Mouse (Mus musculus) hindbrain, embryonic 11.5 days (tissue): Measurements from ENCODE around the gene Cenpm. TPM values are rescaled to one million over a fixed set of nuclear protein-coding genes. Genes with fewer than 3 reads are reported as not detected.

ENCODE experiments used
- ATAC-seq: fragments of 200-750 bp; cut with Nextera tagmentation; 2 replicates; pipeline ENCODE4 v1.8.0; 2017; ENCODE audit warnings: mild to moderate bottlenecking, moderate TSS enrichment, moderate library complexity; ENCODE audit not compliant: low FRiP score
- DNase-seq: peaks from one replicate; pipeline ENCODE4 v3.0.0-alpha.2; 2015; ENCODE audit warnings: low spot score
- H3K27ac ChIP-seq: fragments of 300-500 bp; sonication (generic); 2 replicates; pipeline ENCODE4 v1.5.1; 2014; ENCODE audit warnings: mild to moderate bottlenecking, low read depth, low read length
- H3K27me3 ChIP-seq: fragments of 300-500 bp; sonication (generic); 2 replicates; pipeline ENCODE4 v1.6.1; 2014; ENCODE audit warnings: mild to moderate bottlenecking, low read length, moderate library complexity, mixed read lengths; ENCODE audit not compliant: control insufficient read depth, insufficient read depth
- H3K36me3 ChIP-seq: fragments of 300-500 bp; sonication (generic); 2 replicates; pipeline ENCODE4 v1.6.1; 2014; ENCODE audit warnings: mild to moderate bottlenecking, low read length, moderate library complexity, mixed read lengths; ENCODE audit not compliant: control insufficient read depth, insufficient read depth
- H3K4me1 ChIP-seq: fragments of 300-500 bp; sonication (generic); replicated peaks from 2 replicates; pipeline ENCODE4 v1.6.1; 2014; ENCODE audit warnings: low read length, mixed read lengths; ENCODE audit not compliant: control insufficient read depth, insufficient read depth
- H3K4me2 ChIP-seq: fragments of 300-500 bp; sonication (generic); replicated peaks from 2 replicates; pipeline ENCODE4 v1.6.1; 2014; ENCODE audit warnings: mild to moderate bottlenecking, low read depth, low read length
- H3K4me3 ChIP-seq: fragments of 300-500 bp; sonication (generic); 2 replicates; pipeline ENCODE4 v1.5.1; 2014; ENCODE audit warnings: low read depth, low read length
- H3K9ac ChIP-seq: fragments of 300-500 bp; sonication (generic); 2 replicates; pipeline ENCODE4 v1.6.1; 2014; ENCODE audit warnings: low read depth, low read length
- H3K9me3 ChIP-seq: fragments of 300-500 bp; sonication (generic); 2 replicates; pipeline ENCODE4 v1.6.1; 2016; ENCODE audit warnings: low read length; ENCODE audit not compliant: control insufficient read depth
- WGBS: fragments of 180-500 bp; shearing (Covaris S2); extraction: QIAGEN DNeasy Blood & Tissue Kit; methylation state at CpG from one replicate; pipeline ENCODE4 v1.1.7; 2014; 5-methylcytosine and 5-hydroxymethylcytosine counted together
- polyA plus RNA-seq: library from polyadenylated mRNA; unstranded; fragments of >200 nt; fragmentation: Nextera tagmentation; extraction: Ambion mirVana; gene quantifications from 2 replicates; pipeline ENCODE4 v1.2.1, GENCODE M21; 2014

The Cenpm gene
- polyA plus RNA-seq, 1 experiment from 2014 or later, result 78.1 TPM

- ATAC-seq (no peak), DNase-seq (no peak)
- peaks cover 30% of the 10 kb centered on the region for H3K36me3 ChIP-seq
- H3K9ac ChIP-seq, result no peak overlapping the region
- no peaks in the 10 kb centered on the region for H3K27me3 ChIP-seq
- WGBS, result 92% methylated on average over 12 of the region's 12 CpGs
- no peaks in the 10 kb centered on the region for H3K4me1 ChIP-seq
- H3K9me3 ChIP-seq, result no peaks in the 10 kb centered on the region
- H3K27ac ChIP-seq, result no peak overlapping the region
- H3K4me3 ChIP-seq, result no peak overlapping the region
- no peak overlapping the region for H3K4me2 ChIP-seq
Observed at GRCm38 (mm10) chr15:82199546-82199945, 45.0 kb downstream of the Cenpm start.

GRCm38 (mm10) chr15:82198342-82198741, 46.2 kb downstream of the Cenpm start:
- Histone ChIP-seq H3K9ac (no peak overlapping the region), H3K27me3 (no peaks in the 10 kb centered on the region), H3K4me2 (no peak overlapping the region), H3K36me3 (peaks cover 37% of the 10 kb centered on the region), H3K27ac (no peak overlapping the region), H3K4me3 (no peak overlapping the region), H3K4me1 (no peaks in the 10 kb centered on the region), H3K9me3 (no peaks in the 10 kb centered on the region)
- ATAC-seq (no peak), DNase-seq (no peak)
- WGBS, result 92% methylated on average over 7 of the region's 7 CpGs

GRCm38 (mm10) chr15:82197937-82198336, 46.6 kb downstream of the Cenpm start:
- no peaks in the 10 kb centered on the region for H3K9me3 ChIP-seq
- no peak overlapping the region for H3K27ac ChIP-seq
- peaks cover 41% of the 10 kb centered on the region for H3K36me3 ChIP-seq
- 95% methylated on average over 11 of the region's 11 CpGs for WGBS
- DNase-seq (no peak), ATAC-seq (no peak)
- H3K4me2 ChIP-seq, result no peak overlapping the region
- H3K4me1 ChIP-seq, result no peaks in the 10 kb centered on the region
- no peak overlapping the region for H3K4me3 ChIP-seq
- H3K27me3 ChIP-seq, result no peaks in the 10 kb centered on the region
- H3K9ac ChIP-seq, result no peak overlapping the region

DNA sequence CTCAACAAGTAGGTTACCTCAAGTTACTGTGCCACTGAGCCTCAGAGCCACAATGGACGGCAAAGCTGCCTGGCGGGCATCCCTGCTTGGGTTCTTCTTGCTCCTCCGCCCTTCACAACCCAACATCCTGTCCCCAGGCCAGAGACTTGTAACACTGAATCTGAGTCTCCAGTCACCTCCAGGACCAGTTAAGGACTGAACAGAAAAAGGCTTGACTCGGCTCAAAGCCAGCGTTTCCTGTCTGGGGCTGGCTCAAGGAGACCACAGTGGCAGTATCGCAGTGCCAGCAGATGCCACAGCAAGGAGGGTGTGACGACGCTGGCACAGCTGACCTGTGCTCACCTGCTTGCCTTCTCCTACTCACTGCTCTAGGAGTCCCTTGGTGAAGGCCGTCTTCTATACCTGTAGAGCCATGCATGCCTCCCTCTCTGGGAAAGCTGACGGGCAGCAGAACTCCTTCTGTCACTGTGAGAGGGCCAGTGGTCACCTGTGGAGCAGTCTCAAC, 47.2 kb downstream of the Cenpm start:
- ATAC-seq (no peak), DNase-seq (no peak)
- Histone ChIP-seq H3K9me3 (no peaks in the 10 kb centered on the region), H3K27ac (no peak overlapping the region), H3K27me3 (no peaks in the 10 kb centered on the region), H3K4me2 (no peak overlapping the region), H3K9ac (no peak overlapping the region), H3K4me1 (no peaks in the 10 kb centered on the region), H3K36me3 (peaks cover 44% of the 10 kb centered on the region), H3K4me3 (no peak overlapping the region)
- 91% methylated on average over 10 of the region's 10 CpGs for WGBS

GRCm38 (mm10) chr15:82196300-82196699, 48.2 kb downstream of the Cenpm start:
- Histone ChIP-seq H3K4me2 (no peak overlapping the region), H3K36me3 (peaks cover 48% of the 10 kb centered on the region), H3K27ac (no peak overlapping the region), H3K4me3 (no peak overlapping the region), H3K27me3 (no peaks in the 10 kb centered on the region), H3K4me1 (no peaks in the 10 kb centered on the region), H3K9me3 (no peaks in the 10 kb centered on the region), H3K9ac (no peak overlapping the region)
- ATAC-seq, result no peak
- no peak for DNase-seq
- WGBS, result 93% methylated on average over 12 of the region's 12 CpGs

- ATAC-seq, result no peak
- H3K36me3 ChIP-seq, result peaks cover 40% of the 10 kb centered on the region
- no peaks in the 10 kb centered on the region for H3K9me3 ChIP-seq
Observed at GRCm38 (mm10) chr15:82192617-82193016, 51.9 kb downstream of the Cenpm start.

GRCm38 (mm10) chr15:82188481-82189240, 55.9 kb downstream of the Cenpm start:
- Histone ChIP-seq H3K36me3 (peaks cover 43% of the 10 kb centered on the region), H3K9ac (no peak overlapping the region), H3K4me2 (no peak overlapping the region), H3K4me1 (no peaks in the 10 kb centered on the region), H3K4me3 (no peak overlapping the region), H3K27me3 (no peaks in the 10 kb centered on the region), H3K9me3 (no peaks in the 10 kb centered on the region), H3K27ac (no peak overlapping the region)
- 98% methylated on average over 10 of the region's 10 CpGs for WGBS
- ATAC-seq (no peak), DNase-seq (peak; percentile 69)

More at GRCm38 (mm10) chr15:82192617-82193016, 51.9 kb downstream of the Cenpm start:
- Histone ChIP-seq H3K4me3 (no peak overlapping the region), H3K4me2 (no peak overlapping the region), H3K9ac (no peak overlapping the region), H3K27ac (no peak overlapping the region), H3K27me3 (no peaks in the 10 kb centered on the region), H3K4me1 (no peaks in the 10 kb centered on the region)
- DNase-seq, result no peak
- 85% methylated on average over 8 of the region's 8 CpGs for WGBS

- H3K9ac ChIP-seq, result no peak overlapping the region
- no peaks in the 10 kb centered on the region for H3K4me1 ChIP-seq
- H3K36me3 ChIP-seq, result peaks cover 42% of the 10 kb centered on the region
- H3K27ac ChIP-seq, result no peak overlapping the region
- no peak overlapping the region for H3K4me3 ChIP-seq
- ATAC-seq, result no peak
- no peaks in the 10 kb centered on the region for H3K9me3 ChIP-seq
- DNase-seq, result no peak
- 100% methylated on average over 1 of the region's 1 CpGs for WGBS
- no peak overlapping the region for H3K4me2 ChIP-seq
- no peaks in the 10 kb centered on the region for H3K27me3 ChIP-seq
Observed at GRCm38 (mm10) chr15:82187924-82188323, 56.6 kb downstream of the Cenpm start.

GRCm38 (mm10) chr15:82187401-82187800, 57.1 kb downstream of the Cenpm start:
- no peaks in the 10 kb centered on the region for H3K27me3 ChIP-seq
- DNase-seq, result no peak
- H3K36me3 ChIP-seq, result peaks cover 40% of the 10 kb centered on the region
- H3K27ac ChIP-seq, result no peak overlapping the region
- no peaks in the 10 kb centered on the region; the same call in 1 of the 2 replicates for H3K9me3 ChIP-seq
- ATAC-seq, result no peak
- no peaks in the 10 kb centered on the region for H3K4me1 ChIP-seq
- WGBS, result 86% methylated on average over 4 of the region's 4 CpGs
- no peak overlapping the region for H3K4me2 ChIP-seq
- no peak overlapping the region for H3K4me3 ChIP-seq
- no peak overlapping the region for H3K9ac ChIP-seq
